Mouse (Mus musculus): ENCODE measurements around the gene Pgls. TPM values are rescaled to one million over a fixed set of nuclear protein-coding genes. Genes with fewer than 3 reads are reported as not detected.
A peak's percentile ranks its signal among the peaks of the same experiment; 100 is the strongest.

Pgls gene
- total RNA-seq (2021) = 10 to 100 TPM; 54.4 to 55.4 TPM
- long read RNA-seq, experiment 1, transcript Pgls-201 (5 exons, 893 nt) = major isoform, 55 of 71 reads
- long read RNA-seq, experiment 1, transcript Pgls-205 (5 exons, 1,062 nt) = minor isoform, 6 of 71 reads
- long read RNA-seq, experiment 1, partial matches to known transcripts = 5 of 71 reads
- long read RNA-seq, experiment 1, other reads (novel, unspliced or antisense) = 4 of 71 reads
- long read RNA-seq, experiment 2, transcript Pgls-201 (5 exons, 893 nt) = major isoform, 41 of 49 reads
- long read RNA-seq, experiment 2, partial matches to known transcripts = 5 of 49 reads
- long read RNA-seq, experiment 2, other reads (novel, unspliced or antisense) = 1 of 49 reads

GRCm38 (mm10) chr8:71591471-71592373 is at the start of gene Pgls:
Pgls (plus strand) TSS chr8:71592176.
- DNase-seq (ENCODE audit: low spot score in 2 of 2) = peak; percentile 94 to 98
- intact Hi-C loops (cut with DNase I) = loop anchor here (2.0 kb wide), 1 partner anchor 29 kb away; no protein-coding TSS in a partner anchor

GRCm38 (mm10) chr8:71542632-71543343 is 49.2 kb upstream of the Pgls start, which contains the start of gene Mvb12a:
Mvb12a (plus strand) TSS chr8:71542922.
- intact Hi-C loops (cut with DNase I) = no loop called here
- peak; percentile 97 to 99 for DNase-seq (ENCODE audit: low spot score in 2 of 2)

GRCm38 (mm10) chr8:71543755-71544154 is 48.2 kb upstream of the Pgls start:
- DNase-seq (ENCODE audit: low spot score in 2 of 2) = no peak
- intact Hi-C loops (cut with DNase I) = no loop called here

DNA sequence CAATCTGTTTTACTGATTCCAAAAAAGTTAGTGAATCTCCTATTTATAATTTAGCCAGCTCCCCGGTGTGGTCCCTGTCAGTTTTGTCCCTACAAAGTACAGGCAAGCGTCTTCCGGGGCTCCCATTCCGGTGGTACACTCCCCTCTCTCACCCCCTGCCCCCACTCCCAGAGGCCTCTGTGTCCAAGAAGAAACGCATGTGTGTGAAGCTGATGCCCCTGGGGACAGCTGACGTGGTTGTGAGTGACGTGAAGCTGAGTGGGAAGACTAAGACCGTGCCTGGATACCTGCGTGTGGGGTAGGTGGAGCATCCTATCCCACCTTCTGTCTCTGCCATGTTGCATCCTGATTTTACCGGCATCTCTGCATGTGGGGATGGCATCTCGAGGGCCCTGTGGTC is 46.9 kb upstream of the Pgls start:
- no peak for DNase-seq (ENCODE audit: low spot score in 2 of 2)
- intact Hi-C loops (cut with DNase I) = no loop called here

DNA sequence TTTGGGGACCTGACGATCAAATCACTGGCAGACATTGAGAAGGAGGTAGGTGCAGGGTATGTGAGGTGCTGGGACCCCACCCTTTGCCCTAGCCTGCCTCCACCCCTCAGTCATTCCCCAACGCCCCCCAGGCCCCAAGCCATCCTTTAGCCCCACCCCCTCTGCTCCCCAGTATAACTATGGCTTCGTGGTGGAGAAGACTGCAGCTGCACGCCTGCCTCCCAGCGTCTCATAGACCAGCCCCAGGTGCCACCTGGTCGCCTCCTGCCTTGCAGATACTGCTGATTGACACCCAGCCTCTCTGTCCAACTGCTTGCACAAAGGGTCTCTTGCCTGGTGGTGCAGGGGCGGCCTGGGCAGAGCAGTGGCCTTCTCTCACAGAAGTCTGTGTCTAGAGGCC is 44.4 kb upstream of the Pgls start:
- DNase-seq (ENCODE audit: low spot score in 2 of 2) = no peak

GRCm38 (mm10) chr8:71550754-71551153 is 41.2 kb upstream of the Pgls start:
- intact Hi-C loops (cut with DNase I) = no loop called here
- no peak for DNase-seq (ENCODE audit: low spot score in 2 of 2)

More for the DNA sequence above, 44.4 kb upstream of the Pgls start:
- intact Hi-C loops (cut with DNase I) = no loop called here

DNA sequence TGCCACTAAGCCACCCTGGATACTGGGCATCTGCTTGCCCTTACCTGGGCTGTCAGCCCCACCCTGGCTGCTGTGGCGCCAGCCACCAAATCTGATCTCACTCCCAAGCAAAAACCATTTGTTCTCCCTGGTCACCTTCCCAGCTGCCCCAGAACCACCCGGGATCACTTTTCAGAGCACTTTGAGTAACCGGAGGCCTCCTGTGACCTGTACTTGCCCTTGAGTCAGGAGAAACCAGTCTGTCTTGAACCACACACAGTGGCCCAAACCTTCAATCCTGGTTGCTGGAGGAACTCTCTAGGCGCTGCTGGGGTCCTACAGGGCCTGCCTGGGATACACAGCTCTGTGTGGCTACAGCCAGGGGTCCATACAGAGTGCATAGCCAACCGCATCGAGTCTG is 39.2 kb upstream of the Pgls start:
- intact Hi-C loops (cut with DNase I) = no loop called here
- DNase-seq (ENCODE audit: low spot score in 2 of 2) = no peak

GRCm38 (mm10) chr8:71554001-71554400 is 38.0 kb upstream of the Pgls start:
- no peak for DNase-seq (ENCODE audit: low spot score in 2 of 2)
- intact Hi-C loops (cut with DNase I) = no loop called here

DNA sequence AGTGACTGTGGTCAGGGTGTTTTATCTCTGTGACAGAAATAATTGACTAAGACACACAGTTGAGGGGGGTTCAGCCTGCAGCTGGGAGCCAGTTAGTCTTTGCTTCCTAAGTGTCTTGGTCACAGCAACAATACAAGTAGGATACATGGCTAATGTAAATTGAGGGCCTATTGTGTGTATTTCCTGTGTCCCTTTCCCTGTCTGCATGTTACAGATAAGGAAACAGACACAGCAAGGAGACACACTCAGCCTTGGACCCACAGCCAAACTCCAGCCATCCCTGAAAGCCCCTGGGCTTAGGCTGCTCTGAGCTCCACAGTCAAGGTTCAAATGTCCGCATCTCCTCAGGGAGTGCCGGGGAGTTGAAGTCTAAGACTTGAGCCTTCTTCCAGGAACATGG is 37.3 kb upstream of the Pgls start:
- DNase-seq (ENCODE audit: low spot score in 2 of 2) = no peak
- intact Hi-C loops (cut with DNase I) = no loop called here

DNA sequence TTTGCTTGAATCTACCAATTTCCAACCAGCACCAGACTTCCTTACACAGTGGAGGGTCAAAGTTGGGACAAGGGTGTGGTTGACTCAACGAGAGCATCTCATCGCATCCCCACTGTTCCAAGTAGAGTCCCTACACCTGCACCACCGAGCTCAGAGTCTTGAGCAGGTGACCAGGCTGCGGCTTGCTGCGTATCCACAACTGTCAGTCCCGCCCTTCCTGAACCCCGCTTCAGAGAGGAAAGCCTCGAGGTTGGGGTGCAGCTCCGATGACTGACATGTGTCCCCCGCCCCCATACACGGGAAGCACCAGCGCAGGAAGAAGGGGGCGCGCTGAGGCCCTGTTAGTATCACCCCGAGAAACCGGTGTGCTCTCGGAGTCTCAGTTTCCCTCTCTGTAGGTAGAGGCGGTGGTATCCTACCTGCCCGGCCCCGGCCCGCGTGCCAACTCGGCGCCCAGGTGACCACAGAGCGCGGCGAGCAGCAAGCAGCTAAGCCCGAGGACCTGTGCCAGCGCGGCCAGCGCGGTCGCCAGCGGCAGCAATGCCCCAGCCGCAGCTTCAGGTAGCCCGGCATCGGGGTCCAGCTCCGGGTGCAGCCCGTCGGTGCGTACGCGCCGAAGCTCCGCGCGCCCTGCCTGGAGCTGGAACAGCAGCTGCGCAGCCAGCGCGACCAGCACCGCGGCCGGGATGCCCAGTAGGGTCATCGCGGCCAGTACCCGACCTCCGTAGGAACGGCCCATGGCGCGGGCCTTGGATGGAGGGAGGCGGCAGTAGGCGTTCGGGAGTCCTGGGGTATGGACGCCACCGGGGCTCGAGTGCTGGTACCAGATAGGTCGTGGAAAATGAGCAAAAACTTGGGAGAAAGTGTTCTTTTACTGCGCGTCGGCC is 33.7 kb upstream of the Pgls start, which contains the start of gene Tmem221:
Gene Tmem221, minus strand, starts transcription at position 801 of the 887 bp plus-strand sequence.
- DNase-seq (ENCODE audit: low spot score in 2 of 2) = no peak
- intact Hi-C loops (cut with DNase I) = no loop called here

- DNase-seq (ENCODE audit: low spot score in 2 of 2) = no peak
- intact Hi-C loops (cut with DNase I) = no loop called here
Measured at GRCm38 (mm10) chr8:71558958-71559690, 32.9 kb upstream of the Pgls start.

- DNase-seq (ENCODE audit: low spot score in 2 of 2) = no peak
- intact Hi-C loops (cut with DNase I) = loop anchor here (2.0 kb wide), 1 partner anchor 101 kb away; no protein-coding TSS in a partner anchor
Measured at GRCm38 (mm10) chr8:71560071-71560470, 31.9 kb upstream of the Pgls start.

DNA sequence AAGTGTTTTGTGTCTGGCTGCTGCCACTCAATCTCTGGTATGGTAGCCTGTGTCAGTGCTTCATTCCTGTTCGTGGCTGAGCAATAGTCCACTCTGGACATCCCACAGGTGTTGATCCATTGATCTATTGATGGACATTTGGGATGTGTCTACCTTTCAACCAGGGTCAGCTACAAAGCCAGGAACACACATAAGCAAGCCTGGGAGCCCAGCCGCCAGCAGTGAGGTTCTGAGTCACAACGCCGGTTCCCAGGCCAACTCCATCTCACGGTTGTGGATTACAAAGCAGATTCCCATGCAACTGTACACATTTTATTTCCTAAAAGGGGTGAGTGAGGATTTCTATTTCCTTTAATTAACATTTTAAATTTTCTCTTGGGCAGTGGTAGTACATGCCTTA is 31.2 kb upstream of the Pgls start:
- DNase-seq (ENCODE audit: low spot score in 2 of 2) = no peak
- intact Hi-C loops (cut with DNase I) = loop anchor here (2.0 kb wide), 1 partner anchor 100 kb away; no protein-coding TSS in a partner anchor

GRCm38 (mm10) chr8:71561401-71561800 is 30.6 kb upstream of the Pgls start:
- peak; percentile 47 to 66 for DNase-seq (ENCODE audit: low spot score in 2 of 2)
- intact Hi-C loops (cut with DNase I) = loop anchor here (2.0 kb wide), 1 partner anchor 99 kb away; no protein-coding TSS in a partner anchor

- intact Hi-C loops (cut with DNase I) = loop anchor here (2.0 kb wide), 1 partner anchor 30 kb away; the partner anchor contains the start of gene Pgls
- DNase-seq (ENCODE audit: low spot score in 2 of 2) = peak; percentile 49 to 68
Measured at GRCm38 (mm10) chr8:71562751-71563150, 29.2 kb upstream of the Pgls start.

DNA sequence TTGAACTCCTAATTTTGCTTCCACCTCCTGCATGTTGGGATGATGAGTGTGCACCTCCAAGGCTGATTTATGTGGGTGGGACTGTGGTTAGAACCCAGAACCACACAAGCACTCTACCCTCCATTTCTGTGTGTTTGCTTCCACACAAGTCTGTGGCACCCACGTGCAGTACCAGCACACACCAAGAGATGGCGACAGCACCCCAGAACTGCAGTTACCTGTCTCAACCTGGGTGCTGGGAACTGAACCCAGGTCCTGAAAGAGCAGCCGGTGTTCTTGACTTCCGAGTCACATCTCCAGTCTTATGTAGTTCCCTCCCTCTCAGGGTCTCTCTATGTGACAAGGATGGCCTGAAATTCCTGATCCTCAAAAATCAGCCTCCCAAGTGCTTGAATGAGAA is 28.0 kb upstream of the Pgls start:
- DNase-seq (ENCODE audit: low spot score in 2 of 2) = no peak
- intact Hi-C loops (cut with DNase I) = loop anchor here (2.0 kb wide), 1 partner anchor 29 kb away; the partner anchor contains the start of gene Pgls

DNA sequence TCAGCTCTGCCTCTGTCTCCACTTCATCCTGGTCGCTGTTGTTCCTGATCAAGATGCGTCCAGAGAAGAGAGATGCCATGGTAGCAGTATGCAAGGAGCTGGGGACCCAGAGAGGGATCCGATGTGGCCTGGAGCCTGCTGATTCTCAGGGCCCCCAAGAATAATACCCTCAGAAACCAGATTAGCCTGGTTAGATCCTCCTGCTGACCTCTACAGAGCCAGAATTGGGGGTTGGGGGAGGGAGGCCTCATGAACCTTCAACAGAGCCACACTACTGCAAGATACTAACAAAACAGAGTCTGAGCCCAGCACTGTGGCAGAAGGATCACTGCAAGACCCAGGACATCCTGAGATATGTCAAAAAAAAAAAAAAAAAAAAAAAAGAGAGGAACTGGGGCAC is 25.5 kb upstream of the Pgls start, which contains the start of gene Nxnl1:
Gene Nxnl1, minus strand, starts transcription at position 101 of the 400 bp plus-strand sequence.
- intact Hi-C loops (cut with DNase I) = no loop called here
- no peak for DNase-seq (ENCODE audit: low spot score in 2 of 2)

DNA sequence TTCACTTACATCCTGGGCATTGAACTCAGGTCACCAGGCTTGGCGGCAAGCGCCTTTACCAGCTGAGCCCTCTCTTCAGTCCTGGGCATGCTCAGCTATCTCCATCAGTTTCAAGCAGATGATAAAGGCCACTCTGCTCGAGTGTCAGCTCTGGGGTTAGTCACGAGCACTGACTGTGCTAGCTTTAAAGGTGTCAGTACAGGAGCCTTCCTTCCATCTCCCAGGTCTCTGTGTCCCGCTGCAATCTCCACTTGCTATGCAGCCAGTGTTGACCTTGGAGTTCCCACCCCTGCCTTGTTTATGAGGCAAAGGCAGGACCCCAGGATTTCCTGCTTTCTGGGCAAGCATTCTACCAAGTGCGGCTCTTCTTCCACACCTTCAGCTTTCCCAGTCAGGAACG is 24.4 kb upstream of the Pgls start:
- intact Hi-C loops (cut with DNase I) = no loop called here
- no peak for DNase-seq (ENCODE audit: low spot score in 2 of 2)
